Comparison of ENCODE assay signal across 8 mouse cellular contexts in the genomic region with DNA sequence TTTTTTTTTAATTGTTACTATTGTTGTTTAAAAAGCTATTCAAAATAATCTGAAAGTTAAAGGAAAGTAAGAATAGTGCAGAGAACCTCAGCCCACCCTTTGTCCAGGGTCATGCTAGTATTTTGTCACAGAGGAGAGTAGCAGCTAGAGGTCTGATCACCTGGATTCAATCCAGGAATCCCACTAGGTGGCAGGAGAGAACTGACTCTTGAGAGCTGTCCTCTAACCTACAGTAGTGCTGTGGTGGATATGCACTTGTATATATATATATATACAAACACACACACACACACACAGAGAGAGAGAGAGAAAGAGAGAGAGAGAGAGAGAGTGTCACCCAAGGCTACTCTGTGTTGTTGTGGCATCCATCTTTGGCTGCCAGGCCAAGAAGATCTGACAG. TPM values are rescaled to one million over a fixed set of nuclear protein-coding genes. Genes with fewer than 3 reads are reported as not detected.
DNase-seq lines count a peak whose midpoint lies in the region; ATAC-seq and TF ChIP-seq lines count a peak whose summit lies in the region.
"Had no signal": no experiment of that assay in that cellular context is flagged by ENCODE, and none has a peak within 500 bp of the region (broad histone marks: within the 10 kb centered on the region; RNA-seq: fewer than 3 reads in every experiment).

No protein-coding gene starts in this region.

- no peak overlapping the region for H3K4me3 ChIP-seq in intestine, postnatal 0 days (ENCODE audit: low read depth, low read length)
- no peak overlapping the region for H3K4me3 ChIP-seq in intestine, embryonic 16.5 days (ENCODE audit: low read length)
- no peak overlapping the region for H3K4me3 ChIP-seq in kidney, embryonic 14.5 days (ENCODE audit: low read length)
- H3K4me3 ChIP-seq: liver, embryonic 13.5 days had no signal

- no peak for ATAC-seq in intestine, postnatal 0 days
- no peak for ATAC-seq in intestine, embryonic 16.5 days
- 0 out of 2 replicates have a peak, but pooled peaks have one; percentile 46 for ATAC-seq in kidney, embryonic 14.5 days (ENCODE audit: low FRiP score, low TSS enrichment)

- H3K9ac ChIP-seq in intestine, postnatal 0 days (ENCODE audit: low read depth, low read length): no peak overlapping the region
- H3K9ac ChIP-seq in intestine, embryonic 16.5 days (ENCODE audit: low read depth, low read length): no peak overlapping the region
- H3K9ac ChIP-seq in kidney, embryonic 14.5 days (ENCODE audit: low read depth, low read length): no peak overlapping the region
- H3K9ac ChIP-seq: liver, embryonic 13.5 days had no signal

- no peak overlapping the region for H3K4me2 ChIP-seq in intestine, postnatal 0 days (replicated peaks; ENCODE audit: low read depth)
- H3K4me2 ChIP-seq in intestine, embryonic 16.5 days (ENCODE audit: low read depth, low read length): no peak overlapping the region
- H3K4me2 ChIP-seq in kidney, embryonic 14.5 days (replicated peaks; ENCODE audit: low read depth, low read length): no peak overlapping the region
- H3K4me2 ChIP-seq: liver, embryonic 13.5 days had no signal

- H3K27me3 ChIP-seq in intestine, postnatal 0 days (replicated peaks; ENCODE audit: control insufficient read depth, insufficient read depth, low read length): no peaks in the 10 kb centered on the region
- no peaks in the 10 kb centered on the region for H3K27me3 ChIP-seq in intestine, embryonic 16.5 days (replicated peaks; ENCODE audit: control insufficient read depth, insufficient read depth, low read length)
- H3K27me3 ChIP-seq in kidney, embryonic 14.5 days (ENCODE audit: control insufficient read depth, insufficient read depth, low read length): no peaks in the 10 kb centered on the region

- no peaks in the 10 kb centered on the region for H3K9me3 ChIP-seq in intestine, postnatal 0 days (ENCODE audit: control insufficient read depth)
- H3K9me3 ChIP-seq in intestine, embryonic 16.5 days (ENCODE audit: control insufficient read depth, low read length): no peaks in the 10 kb centered on the region
- H3K9me3 ChIP-seq in kidney, embryonic 14.5 days (ENCODE audit: control insufficient read depth, low read length): no peaks in the 10 kb centered on the region
- H3K9me3 ChIP-seq: liver, embryonic 13.5 days had no signal

- DNase-seq in 416B (ENCODE audit: low read depth) (peak; percentile 51), ES-CJ7 (ENCODE audit: low read depth, low spot score) (peak; percentile 50)
- no peak for DNase-seq in left cerebral cortex, adult 18-20 months (ENCODE audit: low spot score in 2 of 2)
- DNase-seq in frontal cortex, postnatal 14 days (ENCODE audit: low spot score in 2 of 2): no peak
- DNase-seq: liver, embryonic 13.5 days had no signal

- peak; percentile 77 for TF ChIP-seq CTCF in intestine, postnatal 0 days (IDR thresholded peaks at IDR 0.05; ENCODE audit: low read depth)

- no peaks in the 10 kb centered on the region for H3K4me1 ChIP-seq in intestine, postnatal 0 days (replicated peaks; ENCODE audit: control insufficient read depth, insufficient read depth, low read length)
- H3K4me1 ChIP-seq in intestine, embryonic 16.5 days (ENCODE audit: control insufficient read depth, insufficient read depth, low read length): no peaks in the 10 kb centered on the region
- no peaks in the 10 kb centered on the region for H3K4me1 ChIP-seq in kidney, embryonic 14.5 days (ENCODE audit: control insufficient read depth, insufficient read depth, low read length)
- H3K4me1 ChIP-seq: liver, embryonic 13.5 days had no signal

- H3K27ac ChIP-seq in intestine, postnatal 0 days (ENCODE audit: low read depth, low read length): no peak overlapping the region
- H3K27ac ChIP-seq in intestine, embryonic 16.5 days (ENCODE audit: low read length): no peak overlapping the region
- no peak overlapping the region for H3K27ac ChIP-seq in kidney, embryonic 14.5 days (ENCODE audit: low read depth, low read length)
- H3K27ac ChIP-seq: liver, embryonic 13.5 days had no signal

- no peaks in the 10 kb centered on the region for H3K36me3 ChIP-seq in intestine, postnatal 0 days (ENCODE audit: control insufficient read depth, insufficient read depth)
- no peaks in the 10 kb centered on the region for H3K36me3 ChIP-seq in intestine, embryonic 16.5 days (ENCODE audit: control insufficient read depth, insufficient read depth, low read length)
- H3K36me3 ChIP-seq in kidney, embryonic 14.5 days (ENCODE audit: control insufficient read depth, insufficient read depth, low read length): no peaks in the 10 kb centered on the region
- H3K36me3 ChIP-seq: liver, embryonic 13.5 days had no signal

RNA-seq across cellular contexts. Expression of a gene that starts 17.6 kb away (rescaled TPM):
- polyA plus RNA-seq in intestine, postnatal 0 days (2015; fragmentation: Nextera tagmentation; extraction: Ambion mirVana): 2.1 TPM in 2 replicates
- polyA plus RNA-seq in intestine, embryonic 16.5 days (2015; fragmentation: Nextera tagmentation; extraction: Ambion mirVana): 6.9 and 7.1 TPM in 2 replicates
- polyA plus RNA-seq in kidney, embryonic 14.5 days (2014; fragmentation: Nextera tagmentation; extraction: Ambion mirVana): 13.4 and 26.1 TPM in 2 replicates
- 10 to 100 TPM; 18.3 to 22.7 TPM for total RNA-seq in left cerebral cortex, adult 18-20 months (2021)

RNA-seq across cellular contexts. Expression of a gene that starts 42.7 kb away (rescaled TPM):
- polyA plus RNA-seq in intestine, postnatal 0 days (2015; fragmentation: Nextera tagmentation; extraction: Ambion mirVana): 0.73 and 0.94 TPM in 2 replicates
- 3.0 and 3.3 TPM in 2 replicates for polyA plus RNA-seq in intestine, embryonic 16.5 days (2015; fragmentation: Nextera tagmentation; extraction: Ambion mirVana)
- 6.2 and 7.5 TPM in 2 replicates for polyA plus RNA-seq in kidney, embryonic 14.5 days (2014; fragmentation: Nextera tagmentation; extraction: Ambion mirVana)
- total RNA-seq in left cerebral cortex, adult 18-20 months (2021): 1 to 10 TPM; 5.7 to 5.9 TPM

RNA-seq across cellular contexts. Expression of a gene that starts 42.7 kb away (rescaled TPM):
- 17.9 and 18.1 TPM in 2 replicates for polyA plus RNA-seq in intestine, postnatal 0 days (2015; fragmentation: Nextera tagmentation; extraction: Ambion mirVana)
- polyA plus RNA-seq in intestine, embryonic 16.5 days (2015; fragmentation: Nextera tagmentation; extraction: Ambion mirVana): 26.3 and 28.2 TPM in 2 replicates
- polyA plus RNA-seq in kidney, embryonic 14.5 days (2014; fragmentation: Nextera tagmentation; extraction: Ambion mirVana): 8.1 and 28.3 TPM in 2 replicates
- 10 to 100 TPM; 59.9 to 64.2 TPM for total RNA-seq in left cerebral cortex, adult 18-20 months (2021)

RNA-seq across cellular contexts. Expression of a gene that starts 55.8 kb away (rescaled TPM):
- 5.1 and 6.0 TPM in 2 replicates for polyA plus RNA-seq in intestine, postnatal 0 days (2015; fragmentation: Nextera tagmentation; extraction: Ambion mirVana)
- 21.5 and 23.3 TPM in 2 replicates for polyA plus RNA-seq in intestine, embryonic 16.5 days (2015; fragmentation: Nextera tagmentation; extraction: Ambion mirVana)
- 14.4 and 18.9 TPM in 2 replicates for polyA plus RNA-seq in kidney, embryonic 14.5 days (2014; fragmentation: Nextera tagmentation; extraction: Ambion mirVana)
- 10 to 100 TPM; 23.2 to 25.2 TPM for total RNA-seq in left cerebral cortex, adult 18-20 months (2021)

RNA-seq across cellular contexts. Expression of a gene that starts 55.9 kb away (rescaled TPM):
- 1.8 TPM in 2 replicates for polyA plus RNA-seq in intestine, postnatal 0 days (2015; fragmentation: Nextera tagmentation; extraction: Ambion mirVana)
- 3.5 and 3.6 TPM in 2 replicates for polyA plus RNA-seq in intestine, embryonic 16.5 days (2015; fragmentation: Nextera tagmentation; extraction: Ambion mirVana)
- polyA plus RNA-seq in kidney, embryonic 14.5 days (2014; fragmentation: Nextera tagmentation; extraction: Ambion mirVana): 5.8 and 10.5 TPM in 2 replicates
- 10 to 100 TPM; 31.5 to 32.9 TPM for total RNA-seq in left cerebral cortex, adult 18-20 months (2021)

Comparison
In these comparisons a context has a peak if more than half of its experiments do, and no peak if none do; other contexts are left out.
1. DNase-seq: peak in 416B (single experiment) and ES-CJ7 (single experiment); none in left cerebral cortex, adult 18-20 months (0 of 2) and frontal cortex, postnatal 14 days (0 of 2).